Mouse (Mus musculus) regulatory T cell (primary cell): ENCODE data around the gene Kank2.

Experiments
- in situ Hi-C: fragments of 300-600 bp; cut with MboI, MseI; formaldehyde crosslinking; loops from one replicate; pipeline ENCODE4 v1.15.1; 2025; ENCODE audit warnings: high pct_unique_total_duplicates

Kank2 gene

GRCm38 (mm10) chr9:21721036-21721435 is 77.5 kb downstream of the Kank2 start:
- in situ Hi-C loops: no loop called here

DNA sequence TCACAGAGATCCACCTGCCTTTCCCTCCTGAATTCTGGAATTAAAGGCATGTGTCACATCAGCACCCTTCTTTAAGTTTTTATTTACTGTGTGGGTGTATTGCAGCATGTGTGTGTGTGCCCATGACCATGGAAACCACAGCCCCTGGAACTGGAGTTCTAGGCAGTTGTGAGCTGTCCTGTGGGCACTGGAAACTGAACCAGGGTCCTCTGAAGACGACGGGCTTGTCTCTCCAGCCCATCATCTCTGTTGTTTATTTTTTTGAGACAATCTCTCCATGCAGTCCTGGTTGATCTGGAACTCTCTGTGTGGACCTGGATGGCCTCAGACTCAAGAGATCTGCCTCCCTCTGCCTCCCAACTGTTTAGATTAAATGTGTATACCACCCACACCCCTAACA is 81.5 kb downstream of the Kank2 start:
- in situ Hi-C loops: no loop called here
